Mouse (Mus musculus) forebrain, embryonic 10.5 days (tissue): ENCODE measurements around the gene Trim72. TPM values are rescaled to one million over a fixed set of nuclear protein-coding genes. Genes with fewer than 3 reads are reported as not detected.

ENCODE experiments used
- DNase-seq: peaks from one replicate; pipeline ENCODE4 v3.0.0-alpha.2; 2017; ENCODE audit warnings: low spot score; ENCODE audit errors: extremely low spot score
- H3K27ac ChIP-seq: fragments of 300-500 bp; sonication (generic); 2 replicates; pipeline ENCODE4 v1.5.1; 2016; ENCODE audit warnings: mild to moderate bottlenecking
- H3K27me3 ChIP-seq: fragments of 300-500 bp; sonication (generic); 2 replicates; pipeline ENCODE4 v1.6.1; 2016; ENCODE audit warnings: mild to moderate bottlenecking; ENCODE audit not compliant: poor library complexity, severe bottlenecking
- H3K36me3 ChIP-seq: fragments of 300-500 bp; sonication (generic); replicated peaks from 2 replicates; pipeline ENCODE4 v1.6.1; 2016; ENCODE audit warnings: mild to moderate bottlenecking, moderate library complexity
- H3K4me1 ChIP-seq: fragments of 300-500 bp; sonication (generic); 2 replicates; pipeline ENCODE4 v1.6.1; 2016
- H3K4me3 ChIP-seq: fragments of 300-500 bp; sonication (generic); 2 replicates; pipeline ENCODE4 v1.5.1; 2016; ENCODE audit warnings: mild to moderate bottlenecking, moderate library complexity
- H3K9me3 ChIP-seq: fragments of 300-500 bp; sonication (generic); 2 replicates; pipeline ENCODE4 v1.6.1; 2016; ENCODE audit warnings: mild to moderate bottlenecking, moderate library complexity
- WGBS: fragments of 180-500 bp; shearing (Covaris S2); methylation state at CpG from one replicate; pipeline ENCODE4 v1.1.7; 2016; 5-methylcytosine and 5-hydroxymethylcytosine counted together
- polyA plus RNA-seq: library from polyadenylated mRNA; unstranded; fragments of >200 nt; fragmentation: Nextera tagmentation; extraction: Ambion mirVana; gene quantifications from 2 replicates; pipeline ENCODE4 v1.2.1, GENCODE M21; 2016

Trim72 gene
- polyA plus RNA-seq, 1 experiment from 2014 or later: not detected

DNA sequence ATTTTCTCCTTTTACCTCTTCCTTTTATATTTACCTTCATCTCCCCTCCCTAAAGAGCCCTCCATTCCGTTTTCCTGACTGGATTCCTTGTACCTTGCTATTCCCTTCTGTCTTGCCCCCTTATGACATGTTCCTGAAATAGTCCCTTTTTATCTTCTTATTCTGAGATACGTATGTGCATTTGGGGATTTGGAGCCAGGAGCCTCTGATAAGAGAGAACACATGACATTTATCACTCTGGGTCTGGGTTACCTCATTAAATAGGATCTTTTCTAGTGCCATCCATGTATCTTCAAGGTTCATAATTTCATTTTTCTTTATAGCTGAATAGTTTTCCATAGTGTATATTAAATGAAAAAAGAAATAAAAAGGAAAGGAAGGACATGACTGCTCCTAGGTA is 41.9 kb downstream of the Trim72 start:
- Histone ChIP-seq H3K36me3 (no peaks in the 10 kb centered on the region), H3K4me1 (no peaks in the 10 kb centered on the region), H3K27me3 (no peaks in the 10 kb centered on the region), H3K4me3 (no peak overlapping the region), H3K9me3 (no peaks in the 10 kb centered on the region), H3K27ac (no peak overlapping the region)
- WGBS: 73% methylated on average over 2 of the region's 2 CpGs
- no peak for DNase-seq

- 94% methylated on average over 4 of the region's 4 CpGs for WGBS
- no peaks in the 10 kb centered on the region for H3K36me3 ChIP-seq
- no peaks in the 10 kb centered on the region for H3K9me3 ChIP-seq
- no peaks in the 10 kb centered on the region for H3K27me3 ChIP-seq
- no peak for DNase-seq
- H3K27ac ChIP-seq: no peak overlapping the region
- no peak overlapping the region for H3K4me3 ChIP-seq
- H3K4me1 ChIP-seq: no peaks in the 10 kb centered on the region
These were observed 45.1 kb downstream of the Trim72 start for GRCm38 (mm10) chr7:128048819-128049218.

- Histone ChIP-seq H3K36me3 (no peaks in the 10 kb centered on the region), H3K27me3 (no peaks in the 10 kb centered on the region), H3K4me3 (no peak overlapping the region), H3K4me1 (no peaks in the 10 kb centered on the region), H3K9me3 (no peaks in the 10 kb centered on the region), H3K27ac (no peak overlapping the region)
- no peak for DNase-seq
- 91% methylated on average over 2 of the region's 2 CpGs for WGBS
These were observed 45.5 kb downstream of the Trim72 start for GRCm38 (mm10) chr7:128049254-128049653.

GRCm38 (mm10) chr7:128050739-128051138 is 47.0 kb downstream of the Trim72 start:
- WGBS: 68% methylated on average over 4 of the region's 4 CpGs
- DNase-seq: no peak
- no peaks in the 10 kb centered on the region for H3K36me3 ChIP-seq
- no peaks in the 10 kb centered on the region for H3K4me1 ChIP-seq
- no peak overlapping the region for H3K27ac ChIP-seq
- no peaks in the 10 kb centered on the region for H3K27me3 ChIP-seq
- H3K9me3 ChIP-seq: no peaks in the 10 kb centered on the region
- H3K4me3 ChIP-seq: no peak overlapping the region

- no peaks in the 10 kb centered on the region for H3K36me3 ChIP-seq
- no peaks in the 10 kb centered on the region for H3K4me1 ChIP-seq
- DNase-seq: no peak
- WGBS: 86% methylated on average over 5 of the region's 5 CpGs
- no peaks in the 10 kb centered on the region for H3K27me3 ChIP-seq
- no peak overlapping the region for H3K4me3 ChIP-seq
- H3K27ac ChIP-seq: no peak overlapping the region
- no peaks in the 10 kb centered on the region for H3K9me3 ChIP-seq
These were observed 49.3 kb downstream of the Trim72 start for GRCm38 (mm10) chr7:128053061-128053460.

GRCm38 (mm10) chr7:128056917-128057444 is 53.2 kb downstream of the Trim72 start:
- no peaks in the 10 kb centered on the region for H3K9me3 ChIP-seq
- H3K4me3 ChIP-seq: no peak overlapping the region
- no peak for DNase-seq
- no peaks in the 10 kb centered on the region for H3K4me1 ChIP-seq
- WGBS: 84% methylated on average over 3 of the region's 3 CpGs
- H3K27ac ChIP-seq: no peak overlapping the region
- no peaks in the 10 kb centered on the region for H3K36me3 ChIP-seq
- no peaks in the 10 kb centered on the region for H3K27me3 ChIP-seq

DNA sequence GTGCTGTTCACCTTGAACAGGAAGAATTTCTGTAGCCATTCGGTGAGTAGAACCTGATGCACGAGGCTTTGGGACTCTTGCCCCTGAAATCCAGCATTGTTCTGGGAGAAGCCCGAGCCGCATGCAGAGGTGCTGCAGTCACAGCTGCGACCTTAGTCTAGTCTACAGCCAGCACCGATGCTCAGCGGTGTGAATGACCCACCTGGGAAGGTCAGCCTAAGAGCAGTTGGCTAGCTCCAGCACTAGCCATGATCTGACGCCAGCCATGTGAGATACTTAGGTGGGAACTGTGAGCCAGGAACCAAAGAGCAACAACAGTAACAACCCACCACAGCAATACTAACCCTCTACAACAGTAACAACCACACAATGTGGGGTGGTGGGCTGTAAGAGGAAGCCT is 54.1 kb downstream of the Trim72 start:
- Histone ChIP-seq H3K9me3 (no peaks in the 10 kb centered on the region), H3K4me1 (no peaks in the 10 kb centered on the region), H3K4me3 (no peak overlapping the region), H3K27me3 (no peaks in the 10 kb centered on the region), H3K36me3 (no peaks in the 10 kb centered on the region), H3K27ac (no peak overlapping the region)
- no peak for DNase-seq
- WGBS: 84% methylated on average over 8 of the region's 8 CpGs

- H3K36me3 ChIP-seq: no peaks in the 10 kb centered on the region
- H3K27me3 ChIP-seq: no peaks in the 10 kb centered on the region
- H3K9me3 ChIP-seq: no peaks in the 10 kb centered on the region
- no peak for DNase-seq
- no peak overlapping the region for H3K27ac ChIP-seq
- H3K4me3 ChIP-seq: no peak overlapping the region
- H3K4me1 ChIP-seq: no peaks in the 10 kb centered on the region
- 79% methylated on average over 7 of the region's 7 CpGs for WGBS
These were observed 54.8 kb downstream of the Trim72 start for GRCm38 (mm10) chr7:128058576-128058975.

- Histone ChIP-seq H3K9me3 (no peaks in the 10 kb centered on the region), H3K27ac (no peak overlapping the region), H3K4me3 (no peak overlapping the region), H3K36me3 (no peaks in the 10 kb centered on the region), H3K27me3 (no peaks in the 10 kb centered on the region), H3K4me1 (no peaks in the 10 kb centered on the region)
- WGBS: 83% methylated on average over 4 of the region's 4 CpGs
- DNase-seq: no peak
These were observed 55.3 kb downstream of the Trim72 start for GRCm38 (mm10) chr7:128059091-128059490.

Other genes starting within 250 kb of the Trim72 start
- gene Orai3, start 234.1 kb upstream of the Trim72 start, polyA plus RNA-seq: 8.4 and 9.8 TPM in 2 replicates
- 16.0 and 17.1 TPM in 2 replicates for gene Setd1a, start 227.3 kb upstream of the Trim72 start, polyA plus RNA-seq
- not detected in 2 replicates for gene Gm49388, start 218.3 kb upstream of the Trim72 start, polyA plus RNA-seq
- gene Hsd3b7, start 203.3 kb upstream of the Trim72 start, polyA plus RNA-seq: 5.4 and 5.8 TPM in 2 replicates
- gene Stx4a, start 179.7 kb upstream of the Trim72 start, polyA plus RNA-seq: 23.7 and 24.6 TPM in 2 replicates
- 5.5 and 6.1 TPM in 2 replicates for gene Stx1b, start 179.4 kb upstream of the Trim72 start, polyA plus RNA-seq
- gene Zfp646, start 127.7 kb upstream of the Trim72 start, polyA plus RNA-seq: 18.6 and 19.5 TPM in 2 replicates
- 39.9 and 41.8 TPM in 2 replicates for gene Zfp668, start 127.1 kb upstream of the Trim72 start, polyA plus RNA-seq
- 0.32 and 0.49 TPM in 2 replicates for gene Prss53, start 113.0 kb upstream of the Trim72 start, polyA plus RNA-seq
- gene Gm21974, start 108.5 kb upstream of the Trim72 start, polyA plus RNA-seq: not detected in 2 replicates
- 32.2 and 41.4 TPM in 2 replicates for gene Vkorc1, start 108.3 kb upstream of the Trim72 start, polyA plus RNA-seq
- gene Bckdk, start 99.9 kb upstream of the Trim72 start, polyA plus RNA-seq: 130 and 140 TPM in 2 replicates
- 47.4 and 49.0 TPM in 2 replicates for gene Kat8, start 91.4 kb upstream of the Trim72 start, polyA plus RNA-seq
- gene Prss8, start 73.8 kb upstream of the Trim72 start, polyA plus RNA-seq: 5.0 and 5.9 TPM in 2 replicates
- 11.5 and 12.5 TPM in 2 replicates for gene Prss36, start 57.2 kb upstream of the Trim72 start, polyA plus RNA-seq
- 362 and 407 TPM in 2 replicates for gene Fus, start 36.5 kb upstream of the Trim72 start, polyA plus RNA-seq
- 6.3 and 6.6 TPM in 2 replicates for gene Pycard, start 10.1 kb upstream of the Trim72 start, polyA plus RNA-seq
- gene Itgam, start 58.7 kb downstream of the Trim72 start, polyA plus RNA-seq: 0.33 and 0.40 TPM in 2 replicates
- not detected in 2 replicates for gene Gm49368, start 58.7 kb downstream of the Trim72 start, polyA plus RNA-seq
- gene Itgax, start 125.6 kb downstream of the Trim72 start, polyA plus RNA-seq: not detected in 2 replicates
- gene Itgad, start 150.4 kb downstream of the Trim72 start, polyA plus RNA-seq: not detected in 2 replicates
- gene Cox6a2, start 202.4 kb downstream of the Trim72 start, polyA plus RNA-seq: not detected in 2 replicates
- 15.3 and 15.4 TPM in 2 replicates for gene Armc5, start 233.4 kb downstream of the Trim72 start, polyA plus RNA-seq
- 10.0 and 10.7 TPM in 2 replicates for gene 9130023H24Rik, start 234.1 kb downstream of the Trim72 start, polyA plus RNA-seq
- gene Tgfb1i1, start 242.9 kb downstream of the Trim72 start, polyA plus RNA-seq: 22.5 and 23.3 TPM in 2 replicates